Mouse (Mus musculus): ENCODE measurements around the gene Nfxl1.
A peak's percentile ranks its signal among the peaks of the same experiment; 100 is the strongest.

Gene Nfxl1

GRCm38 (mm10) chr5:72498271-72498670, 61.2 kb downstream of the Nfxl1 start:
- DNase-seq = peak; percentile 37 to 67

GRCm38 (mm10) chr5:72496756-72497155, 62.7 kb downstream of the Nfxl1 start:
- no peak for DNase-seq

GRCm38 (mm10) chr5:72493906-72494305, 65.6 kb downstream of the Nfxl1 start:
- DNase-seq = no peak

- no peak for DNase-seq
Observed at GRCm38 (mm10) chr5:72491232-72491631, 68.3 kb downstream of the Nfxl1 start.

GRCm38 (mm10) chr5:72480456-72480855, 79.0 kb downstream of the Nfxl1 start:
- DNase-seq = no peak

- no peak for DNase-seq
Observed at GRCm38 (mm10) chr5:72472317-72473009, 87.0 kb downstream of the Nfxl1 start.

- no peak for DNase-seq
Observed at GRCm38 (mm10) chr5:72471746-72472145, 87.7 kb downstream of the Nfxl1 start.

GRCm38 (mm10) chr5:72464932-72465331, 94.6 kb downstream of the Nfxl1 start:
- DNase-seq = no peak

Measured in kidney, postnatal 25 days (tissue).